Mouse (Mus musculus): ENCODE data around the gene Il16.

Il16 gene

GRCm38 (mm10) chr7:83745413-83746106, at the start of gene Il16:
Il16 (minus strand) TSS chr7:83745726.
- DNase-seq (ENCODE audit: extremely low spot score) = no peak

- DNase-seq (ENCODE audit: extremely low spot score) = peak; percentile 88
Observed at GRCm38 (mm10) chr7:83794705-83795104, 49.2 kb upstream of the Il16 start, which contains the start of gene Cfap161. Cfap161 (minus strand) TSS chr7:83794880.

- DNase-seq (ENCODE audit: extremely low spot score) = no peak
Observed at GRCm38 (mm10) chr7:83794006-83794683, 48.6 kb upstream of the Il16 start.

DNA sequence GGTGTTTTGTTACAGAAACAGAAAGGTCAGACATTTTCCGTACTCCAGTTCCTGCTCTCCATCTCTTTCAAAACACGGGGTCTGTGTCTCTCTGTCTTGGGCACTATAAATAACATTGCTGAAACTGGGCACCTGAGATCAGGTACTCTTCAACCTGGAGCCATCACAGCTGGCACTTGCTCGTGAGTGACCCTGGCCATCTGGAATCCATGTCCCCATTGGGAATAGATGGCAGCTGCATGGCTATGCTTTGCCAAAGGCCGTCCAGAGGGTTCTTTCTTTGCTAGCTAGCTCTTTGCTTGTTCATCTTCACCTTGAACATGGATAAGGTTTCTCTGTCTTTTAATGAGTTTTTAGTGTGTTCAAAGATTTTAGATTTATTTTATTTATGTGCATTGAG, 35.4 kb upstream of the Il16 start:
- DNase-seq (ENCODE audit: extremely low spot score) = no peak

DNA sequence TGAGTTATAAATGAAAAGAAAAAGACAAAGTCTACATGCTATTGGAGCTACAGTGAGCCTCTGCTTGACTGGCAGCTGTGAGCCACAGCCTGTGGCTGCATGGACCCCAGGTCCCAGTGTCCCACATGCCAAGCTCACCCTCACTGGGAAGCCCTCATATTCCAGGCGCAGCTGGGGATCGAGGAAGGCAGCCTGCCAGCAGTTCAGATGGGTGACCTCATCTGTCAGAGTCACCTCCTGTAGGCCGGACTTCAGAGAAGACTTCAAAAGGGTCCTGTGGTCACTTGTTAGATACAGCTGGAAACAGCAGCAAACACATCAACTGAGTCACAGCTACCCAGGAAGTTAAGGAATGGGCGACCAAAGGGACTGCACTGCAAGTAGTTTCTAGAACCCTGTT, 34.5 kb upstream of the Il16 start:
- DNase-seq (ENCODE audit: extremely low spot score) = no peak

DNA sequence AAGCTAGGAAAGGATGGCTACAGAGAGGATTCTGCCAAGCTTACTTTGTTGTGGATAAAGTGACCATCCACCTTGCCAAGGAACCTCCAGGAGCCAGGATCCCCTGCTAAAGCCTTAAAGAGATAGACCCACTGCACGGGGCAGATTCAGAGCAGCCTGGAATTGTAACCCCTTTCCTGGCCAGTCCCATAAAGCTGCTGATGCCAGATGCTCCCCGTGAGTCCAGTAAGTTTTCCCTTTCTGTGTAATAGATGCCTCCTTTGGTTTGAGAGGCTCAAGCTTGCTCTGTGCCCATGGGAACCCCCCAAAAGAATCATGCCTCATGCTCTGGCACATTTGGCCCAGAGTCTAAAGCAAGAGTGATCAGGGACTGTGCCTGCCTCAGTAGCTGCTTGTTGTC, 33.5 kb upstream of the Il16 start:
- no peak for DNase-seq (ENCODE audit: extremely low spot score)

DNA sequence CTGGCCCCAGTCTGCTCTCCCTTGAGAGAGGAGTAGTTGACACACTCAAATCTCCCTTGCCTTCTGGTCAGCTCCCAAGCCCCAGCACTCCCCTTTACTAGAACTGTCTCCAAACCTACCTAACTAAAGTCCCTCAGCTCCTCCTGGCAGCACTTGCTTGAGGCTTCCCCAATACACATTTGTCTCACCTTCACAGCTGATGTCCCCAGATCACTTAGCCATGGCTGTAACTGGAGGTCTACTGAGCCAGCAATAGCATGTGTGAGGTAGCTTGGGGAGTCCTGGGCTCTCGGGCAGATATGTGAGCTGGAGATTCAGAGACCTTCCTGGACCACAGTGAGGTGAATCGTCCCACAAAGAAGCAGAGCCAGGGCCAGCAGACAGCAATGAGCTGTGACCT, 33.0 kb upstream of the Il16 start:
- no peak for DNase-seq (ENCODE audit: extremely low spot score)

GRCm38 (mm10) chr7:83774721-83775120, 29.2 kb upstream of the Il16 start:
- peak; percentile 27 for DNase-seq (ENCODE audit: extremely low spot score)

GRCm38 (mm10) chr7:83763674-83764073, 18.1 kb upstream of the Il16 start:
- DNase-seq (ENCODE audit: extremely low spot score) = no peak

DNA sequence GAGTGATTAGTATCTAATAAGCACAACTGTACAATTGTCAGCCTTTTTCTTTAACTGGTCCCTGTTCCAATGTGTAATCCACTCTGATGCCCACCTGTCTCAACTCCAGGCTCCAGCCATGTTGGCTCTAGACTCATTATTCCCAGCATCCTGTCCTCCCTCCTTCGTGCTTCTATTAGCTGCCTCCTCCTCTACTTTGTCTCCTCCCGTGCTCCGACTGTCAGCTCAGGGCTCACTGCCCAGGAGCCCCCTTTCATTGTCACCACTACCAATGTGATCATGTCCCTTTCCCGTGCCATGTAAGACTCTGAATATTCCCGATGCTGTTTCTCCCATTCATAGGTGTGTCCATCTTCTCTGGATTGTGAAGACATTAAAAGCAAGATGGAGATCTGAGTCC, 16.8 kb upstream of the Il16 start:
- DNase-seq (ENCODE audit: extremely low spot score) = no peak

DNA sequence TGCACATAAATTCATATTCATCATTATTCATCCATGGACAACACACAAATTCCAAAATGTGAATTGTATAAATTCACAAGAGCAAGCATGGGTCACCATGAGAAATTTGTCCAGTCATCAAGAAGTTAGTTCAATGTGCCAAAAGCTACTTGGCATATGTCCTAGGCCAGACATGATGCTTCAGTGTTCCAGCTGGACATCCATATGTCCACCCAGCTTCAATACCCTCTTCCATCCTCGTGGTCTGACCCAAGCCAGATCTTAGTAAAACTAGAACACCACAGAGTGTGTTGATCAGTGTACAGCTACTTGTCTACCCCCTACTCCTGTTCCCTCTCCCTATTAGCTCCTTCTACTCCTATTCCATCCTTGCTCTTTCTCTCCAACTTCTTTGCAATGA, 5.5 kb upstream of the Il16 start:
- no peak for DNase-seq (ENCODE audit: extremely low spot score)

DNA sequence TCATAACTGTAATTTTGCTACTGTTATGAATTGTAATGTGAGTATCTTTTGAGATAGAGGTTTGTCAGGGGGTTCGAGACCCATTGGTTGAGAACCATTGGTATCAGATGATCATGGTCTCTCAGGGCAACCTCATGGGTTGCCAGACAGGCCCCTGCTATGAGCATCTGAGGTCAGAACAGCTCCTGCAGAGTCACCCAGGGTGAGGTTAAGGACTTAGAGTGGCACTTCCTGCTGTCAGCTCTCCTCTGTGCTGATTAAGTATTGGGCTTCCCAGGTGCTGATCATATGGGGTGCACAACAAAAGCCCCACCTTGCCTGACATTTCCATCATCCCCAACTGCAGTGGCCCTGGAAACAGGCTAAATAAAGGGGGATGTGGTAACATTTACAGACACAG, 2.9 kb upstream of the Il16 start:
- DNase-seq (ENCODE audit: extremely low spot score) = no peak

GRCm38 (mm10) chr7:83746107-83746687, 671 bp upstream of the Il16 start:
- DNase-seq (ENCODE audit: extremely low spot score) = no peak

DNA sequence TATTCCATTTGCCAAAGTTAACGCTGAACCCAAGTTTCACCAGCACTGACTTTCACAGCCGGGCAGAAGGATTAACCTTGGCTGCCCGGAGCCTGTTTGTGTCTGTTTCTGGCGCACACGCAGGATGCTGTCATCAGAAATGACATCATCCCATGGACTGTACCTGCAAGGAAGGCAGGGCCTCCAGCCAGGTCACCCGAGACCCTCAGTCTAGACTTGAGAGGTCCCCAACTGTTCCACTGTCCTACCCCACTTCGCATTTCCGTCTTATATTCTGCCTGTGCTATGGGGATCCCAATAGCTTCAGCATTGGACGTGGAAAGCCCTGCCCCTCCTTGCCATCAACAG, 487 bp downstream of the Il16 start:
- no peak for DNase-seq (ENCODE audit: extremely low spot score)

GRCm38 (mm10) chr7:83744250-83744649, 1.3 kb downstream of the Il16 start:
- DNase-seq (ENCODE audit: extremely low spot score) = no peak

- DNase-seq (ENCODE audit: extremely low spot score) = no peak
Observed at GRCm38 (mm10) chr7:83742690-83743089, 2.8 kb downstream of the Il16 start.

DNA sequence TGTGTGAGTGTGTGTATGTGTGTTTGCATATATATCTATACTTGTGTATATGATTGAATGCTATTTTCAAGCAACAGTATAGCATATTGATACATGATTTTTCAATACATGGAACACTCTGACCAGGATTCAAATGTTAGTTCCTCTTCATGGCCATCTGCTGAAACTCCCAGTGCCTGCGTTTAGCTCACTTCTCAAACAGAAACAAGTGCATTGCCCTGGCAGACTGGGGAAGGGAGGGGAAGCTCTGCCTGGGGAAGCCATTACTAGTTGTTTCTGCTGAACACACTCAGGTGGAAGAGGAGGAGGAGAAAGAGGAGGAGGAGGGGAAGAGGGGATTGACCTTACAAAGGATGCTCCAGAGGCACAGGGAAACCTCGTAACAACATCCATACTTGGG, 3.5 kb downstream of the Il16 start:
- no peak for DNase-seq (ENCODE audit: extremely low spot score)

- no peak for DNase-seq (ENCODE audit: extremely low spot score)
Observed at GRCm38 (mm10) chr7:83739680-83740310, 5.7 kb downstream of the Il16 start.

DNA sequence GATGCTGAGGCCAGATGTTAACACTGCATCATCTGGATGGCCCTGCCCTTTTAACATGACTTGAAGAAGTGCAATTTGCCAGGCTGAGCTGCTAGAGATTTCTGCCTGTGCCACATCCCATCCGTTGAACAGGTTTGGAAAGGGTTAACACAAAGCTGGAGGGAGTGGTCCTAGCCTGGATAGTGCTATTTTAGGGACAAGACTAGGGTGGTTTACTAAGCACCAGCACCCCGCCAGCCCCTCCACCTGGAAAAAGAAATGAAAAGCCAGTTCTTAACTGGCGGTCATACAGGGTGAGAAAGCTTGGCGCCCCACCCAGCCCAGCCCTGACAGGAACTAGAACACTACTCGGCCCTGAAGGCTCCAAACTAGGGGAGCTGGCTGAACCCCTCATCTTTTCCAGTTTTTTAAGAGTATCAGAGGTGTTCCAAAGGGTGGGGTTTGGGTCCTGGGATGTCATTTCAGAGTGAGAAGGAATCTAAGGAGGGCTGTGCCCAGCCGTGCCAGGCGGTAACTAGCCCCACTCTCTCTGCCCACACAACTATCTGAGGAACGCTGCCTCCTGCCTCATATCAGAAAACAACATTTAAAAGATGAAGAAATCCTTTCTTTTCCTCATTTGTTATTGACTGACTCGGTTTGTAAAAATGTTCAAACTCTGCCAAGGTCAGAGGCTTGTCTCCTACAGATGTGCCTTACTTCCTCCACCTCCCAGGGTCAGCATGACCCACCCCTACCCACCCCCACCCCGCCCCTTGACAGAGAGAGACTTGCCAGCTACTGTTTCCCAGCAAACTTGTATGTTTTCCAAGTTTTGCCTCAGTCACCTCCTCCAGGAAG, 6.7 kb downstream of the Il16 start:
- DNase-seq (ENCODE audit: extremely low spot score) = no peak

- DNase-seq (ENCODE audit: extremely low spot score) = no peak
Observed at GRCm38 (mm10) chr7:83737914-83738490, 7.5 kb downstream of the Il16 start.

GRCm38 (mm10) chr7:83736341-83737115, 9.0 kb downstream of the Il16 start:
- DNase-seq (ENCODE audit: extremely low spot score) = no peak

Data from embryo, embryonic 9.5 days (tissue).